In the genomic region with DNA sequence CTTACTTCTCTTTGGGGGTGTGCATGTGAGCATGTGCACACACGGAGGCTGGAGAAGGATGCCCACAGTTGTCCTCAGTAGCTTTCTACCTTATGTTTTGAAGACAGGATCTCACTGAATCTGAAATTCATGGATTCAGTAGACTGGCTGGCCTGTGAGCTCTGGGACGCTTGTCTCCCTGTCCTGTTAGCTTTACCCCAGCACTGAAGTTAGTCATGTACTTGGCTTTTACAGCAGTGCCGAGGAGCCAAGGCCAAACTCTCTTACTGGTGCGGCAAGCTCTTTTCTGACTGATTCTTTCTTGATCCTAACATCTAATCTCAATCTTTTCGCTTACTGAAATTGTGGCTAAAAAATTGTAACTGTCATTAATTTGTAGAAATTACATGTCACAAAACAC, we compare ENCODE assay signal across 19 mouse cellular contexts.
DNase-seq lines count a peak whose midpoint lies in the region; ATAC-seq and TF ChIP-seq lines count a peak whose summit lies in the region.
"Had no signal": no experiment of that assay in that cellular context is flagged by ENCODE, and none has a peak within 500 bp of the region (broad histone marks: within the 10 kb centered on the region; RNA-seq: fewer than 3 reads in every experiment).

No protein-coding gene starts in this region.

- no peaks in the 10 kb centered on the region for H3K4me1 ChIP-seq in forebrain, embryonic 15.5 days
- H3K4me1 ChIP-seq: embryonic facial prominence, embryonic 10.5 days; heart, embryonic 13.5 days; hindbrain, embryonic 12.5 days had no signal

- ATAC-seq in forebrain, embryonic 15.5 days (replicated peaks), result no peak
- ATAC-seq: forebrain, embryonic 14.5 days; hindbrain, embryonic 16.5 days; inflammation-experienced regulatory T-cells, adult 6 months; intestine, postnatal 0 days had no signal

- no peak overlapping the region for H3K9ac ChIP-seq in forebrain, embryonic 15.5 days (replicated peaks)
- H3K9ac ChIP-seq: heart, embryonic 13.5 days; hindbrain, embryonic 12.5 days had no signal

- no peaks in the 10 kb centered on the region for H3K27me3 ChIP-seq in forebrain, embryonic 15.5 days
- H3K27me3 ChIP-seq: CH12.LX; heart, embryonic 13.5 days; hindbrain, embryonic 12.5 days had no signal

- intact Hi-C loops in gastrocnemius, adult 2 months (cut with DNase I), result no loop called here
- intact Hi-C loops in gastrocnemius, postnatal 36 days (cut with DNase I), result no loop called here

- WGBS in forebrain, embryonic 15.5 days, result 92% methylated on average over 5 of the region's 5 CpGs

- DNase-seq in gastrocnemius, adult 2 months, result peak; percentile 29
- DNase-seq in gastrocnemius, postnatal 10 days, result no peak
- DNase-seq in ovary, adult 18-20 months (ENCODE audit: low spot score), result peak; percentile 4
- DNase-seq in ovary, postnatal 14 days (ENCODE audit: low spot score), result no peak
- peak; percentile 50 for DNase-seq in adrenal gland, postnatal 14 days
- DNase-seq in gastrocnemius, postnatal 36 days, result peak; percentile 4 to 15
- no peak for DNase-seq in frontal cortex, postnatal 36 days (ENCODE audit: low spot score in 2 of 2)
- DNase-seq: cerebellum, adult 18-20 months; cerebellum, postnatal 10 days; kidney, adult 8-10 months had no signal

- TF ChIP-seq CTCF in gastrocnemius, adult 2 months (IDR thresholded peaks at IDR 0.05), result no peak

- no peaks in the 10 kb centered on the region for H3K36me3 ChIP-seq in forebrain, embryonic 15.5 days
- H3K36me3 ChIP-seq: heart, embryonic 13.5 days had no signal

- H3K4me3 ChIP-seq in gastrocnemius, adult 2 months, result no peak overlapping the region
- no peak overlapping the region for H3K4me3 ChIP-seq in forebrain, embryonic 15.5 days
- H3K4me3 ChIP-seq: embryonic facial prominence, embryonic 10.5 days; heart, embryonic 13.5 days; hindbrain, embryonic 12.5 days had no signal

- H3K27ac ChIP-seq in gastrocnemius, adult 2 months, result no peak overlapping the region
- no peak overlapping the region for H3K27ac ChIP-seq in forebrain, embryonic 15.5 days (replicated peaks)
- H3K27ac ChIP-seq: embryonic facial prominence, embryonic 10.5 days; heart, embryonic 13.5 days; hindbrain, embryonic 12.5 days had no signal

- no peak overlapping the region for H3K4me2 ChIP-seq in forebrain, embryonic 15.5 days (replicated peaks)
- H3K4me2 ChIP-seq: heart, embryonic 13.5 days; hindbrain, embryonic 12.5 days had no signal

- H3K9me3 ChIP-seq in forebrain, embryonic 15.5 days, result no peaks in the 10 kb centered on the region
- H3K9me3 ChIP-seq: embryonic facial prominence, embryonic 10.5 days; heart, embryonic 13.5 days; hindbrain, embryonic 12.5 days had no signal

Comparison
In these comparisons a context has a peak if more than half of its experiments do, and no peak if none do; other contexts are left out.
1. DNase-seq: peak in gastrocnemius, adult 2 months (single experiment), ovary, adult 18-20 months (single experiment), adrenal gland, postnatal 14 days (single experiment) and gastrocnemius, postnatal 36 days (2 of 2); none in gastrocnemius, postnatal 10 days (single experiment), ovary, postnatal 14 days (single experiment) and frontal cortex, postnatal 36 days (0 of 2).